Mouse (Mus musculus) C2C12 (cell line): ENCODE data around the gene Sgsm3. TPM values are rescaled to one million over a fixed set of nuclear protein-coding genes. Genes with fewer than 3 reads are reported as not detected.

Experiments
- H3K27me3 ChIP-seq: one replicate; pipeline ENCODE4 v1.6.1; 2011; ENCODE audit not compliant: control insufficient read depth, insufficient read depth, insufficient read length
- H3K36me3 ChIP-seq: one replicate; pipeline ENCODE4 v1.6.1; 2011; ENCODE audit not compliant: control insufficient read depth, insufficient read depth
- H3K4me3 ChIP-seq: one replicate; pipeline ENCODE4 v1.5.1; 2011; ENCODE audit warnings: mild to moderate bottlenecking, control low read depth; ENCODE audit not compliant: poor library complexity, insufficient read depth, severe bottlenecking
- H3K79me2 ChIP-seq: one replicate; pipeline ENCODE4 v1.6.1; 2011; ENCODE audit not compliant: control insufficient read depth, insufficient read depth
- H3K79me3 ChIP-seq: one replicate; pipeline ENCODE4 v1.6.1; 2011; ENCODE audit warnings: low read depth, control low read depth
- H3ac ChIP-seq: one replicate; pipeline ENCODE3; 2011; ENCODE audit warnings: low read depth; ENCODE audit not compliant: control insufficient read depth, insufficient read length
- CEBPB ChIP-seq: IDR thresholded peaks from one replicate; pipeline ENCODE4 v1.6.1; 2011; ENCODE audit warnings: low read depth, mild to moderate bottlenecking, control low read depth, moderate library complexity
- CTCF ChIP-seq: IDR thresholded peaks from one replicate; pipeline ENCODE4 v1.5.1; 2011; ENCODE audit not compliant: control insufficient read depth, insufficient read depth, insufficient read length
- FOSL1 ChIP-seq: IDR thresholded peaks from one replicate; pipeline ENCODE4 v1.8.0; 2011; ENCODE audit warnings: mild to moderate bottlenecking, low read length; ENCODE audit not compliant: poor library complexity, insufficient read depth, severe bottlenecking
- MAX ChIP-seq: IDR thresholded peaks from one replicate; pipeline ENCODE4 v1.6.1; 2011; ENCODE audit warnings: mild to moderate bottlenecking, control low read depth
- MYOD1 ChIP-seq: IDR thresholded peaks from one replicate; pipeline ENCODE4 v1.6.1; 2011; ENCODE audit warnings: low read depth; ENCODE audit not compliant: control insufficient read depth, insufficient read length
- MYOG ChIP-seq: IDR thresholded peaks from one replicate; pipeline ENCODE4 v1.6.1; 2011; ENCODE audit not compliant: control insufficient read depth, insufficient read length; ENCODE audit errors: extremely low read depth
- USF1 ChIP-seq: IDR thresholded peaks from one replicate; pipeline ENCODE4 v1.6.1; 2011; ENCODE audit warnings: low read depth, mild to moderate bottlenecking, control low read depth, moderate library complexity
- polyA plus RNA-seq: library from polyadenylated mRNA; unstranded; fragments of >200 nt; fragmentation: generic; extraction: Trizol; gene quantifications from one replicate; pipeline ENCODE4 v1.2.1, GENCODE M21; 2012; ENCODE audit warnings: missing spikeins

Sgsm3 gene
- polyA plus RNA-seq, 1 experiment: 27.0 TPM

DNA sequence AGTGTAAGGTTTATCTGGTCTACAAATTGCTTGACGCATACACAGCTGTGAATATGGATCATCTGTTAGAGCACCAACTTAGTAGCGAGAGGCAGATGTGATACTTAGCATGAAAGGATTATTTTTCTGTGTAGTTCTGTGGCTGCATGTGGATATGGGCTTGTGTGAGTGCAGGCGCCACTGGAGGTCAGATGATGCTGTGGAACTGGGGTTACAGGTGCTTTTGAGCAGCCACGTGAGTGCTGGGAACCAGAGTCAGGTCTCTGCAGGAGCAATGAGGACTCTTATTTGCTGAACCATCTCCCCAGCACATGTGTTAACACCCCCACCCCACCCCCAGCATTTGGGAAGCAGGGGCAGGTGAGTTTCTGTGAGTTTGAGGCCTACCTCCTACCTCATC, 28.1 kb upstream of the Sgsm3 start:
- Histone ChIP-seq H3K36me3 (peaks cover 37% of the 10 kb centered on the region), H3K79me2 (peaks cover 61% of the 10 kb centered on the region), H3K27me3 (no peaks in the 10 kb centered on the region), H3ac (peak overlapping the region; percentile 43), H3K4me3 (peak overlapping the region; percentile 94), H3K79me3 (peaks cover 35% of the 10 kb centered on the region)
- TF ChIP-seq FOSL1: no peak
- TF ChIP-seq MYOD1: no peak
- no peak for TF ChIP-seq CEBPB
- TF ChIP-seq USF1: no peak
- no peak for TF ChIP-seq MYOG
- no peak for TF ChIP-seq CTCF
- TF ChIP-seq MAX: no peak

DNA sequence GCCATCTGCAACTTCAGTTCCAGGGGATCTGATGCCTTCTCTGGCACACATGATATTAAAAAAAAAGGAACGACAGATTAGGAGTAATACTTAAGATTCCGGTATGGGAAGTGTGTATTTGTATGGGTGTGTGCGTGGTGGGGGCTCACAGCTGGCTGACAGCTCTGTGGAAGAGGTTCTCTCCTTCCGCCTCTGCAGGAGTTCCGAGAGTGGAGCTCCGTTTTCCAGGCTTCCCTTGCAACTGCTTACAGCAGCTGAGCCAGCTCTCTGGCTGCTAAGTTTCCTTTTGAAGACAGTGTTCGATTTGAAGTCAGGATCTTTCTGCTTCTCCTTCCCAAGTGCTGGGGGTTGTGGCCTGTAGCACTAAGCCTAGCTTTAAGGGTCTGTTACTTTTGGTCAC, 27.5 kb upstream of the Sgsm3 start:
- Histone ChIP-seq H3K27me3 (no peaks in the 10 kb centered on the region), H3K36me3 (peaks cover 44% of the 10 kb centered on the region), H3K79me3 (peaks cover 35% of the 10 kb centered on the region), H3K4me3 (no peak overlapping the region), H3K79me2 (peaks cover 67% of the 10 kb centered on the region), H3ac (no peak overlapping the region)
- no peak for TF ChIP-seq MYOG
- TF ChIP-seq USF1: no peak
- no peak for TF ChIP-seq CEBPB
- no peak for TF ChIP-seq FOSL1
- TF ChIP-seq CTCF: no peak
- TF ChIP-seq MAX: no peak
- no peak for TF ChIP-seq MYOD1

DNA sequence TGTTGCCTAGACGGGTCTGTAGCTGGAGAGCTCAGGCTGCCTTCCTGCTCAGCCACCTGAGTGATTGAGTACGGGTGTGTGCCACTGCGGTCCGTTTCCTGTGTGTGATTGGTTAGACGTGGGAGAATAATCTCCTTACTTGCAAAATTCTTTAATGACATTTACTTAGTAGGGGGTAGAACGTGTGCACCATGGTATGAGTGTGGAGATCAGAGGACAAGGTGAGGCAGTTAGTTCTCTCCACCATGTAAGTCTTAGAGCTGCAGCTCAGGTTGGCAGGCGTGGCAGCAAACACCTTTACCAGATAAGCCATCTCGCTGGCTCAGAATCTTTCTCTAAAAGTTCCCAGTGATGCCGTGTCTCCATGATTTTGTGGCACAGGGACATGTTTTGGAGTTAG, 23.6 kb upstream of the Sgsm3 start:
- Histone ChIP-seq H3ac (no peak overlapping the region), H3K36me3 (peaks cover 82% of the 10 kb centered on the region), H3K79me3 (peaks cover 33% of the 10 kb centered on the region), H3K4me3 (no peak overlapping the region), H3K27me3 (no peaks in the 10 kb centered on the region), H3K79me2 (peaks cover 85% of the 10 kb centered on the region)
- no peak for TF ChIP-seq CEBPB
- TF ChIP-seq MYOD1: no peak
- TF ChIP-seq CTCF: no peak
- TF ChIP-seq FOSL1: no peak
- TF ChIP-seq MAX: no peak
- no peak for TF ChIP-seq MYOG
- TF ChIP-seq USF1: no peak

DNA sequence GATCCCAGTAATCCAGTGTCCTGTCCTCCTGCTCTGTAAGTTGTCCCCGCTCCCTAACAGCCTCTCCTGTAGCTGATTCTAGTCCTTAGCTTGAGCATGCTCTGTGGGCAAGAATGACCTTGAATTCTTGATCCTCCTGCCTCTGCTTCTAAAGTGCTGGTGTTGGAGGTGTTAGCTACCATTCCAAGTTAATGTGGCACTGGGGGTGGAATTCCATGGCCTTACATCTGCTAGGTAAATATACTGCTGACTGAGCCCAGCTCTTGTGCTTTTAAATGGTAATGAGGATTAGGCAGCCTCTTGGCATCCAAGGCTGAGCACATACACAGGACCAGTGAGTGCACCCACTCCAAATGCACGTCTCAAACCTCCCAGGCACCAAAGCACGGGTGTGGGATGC, 22.7 kb upstream of the Sgsm3 start:
- Histone ChIP-seq H3K4me3 (no peak overlapping the region), H3K27me3 (no peaks in the 10 kb centered on the region), H3K36me3 (peaks cover 90% of the 10 kb centered on the region), H3K79me3 (peaks cover 24% of the 10 kb centered on the region), H3K79me2 (peaks cover 76% of the 10 kb centered on the region), H3ac (no peak overlapping the region)
- no peak for TF ChIP-seq FOSL1
- no peak for TF ChIP-seq CTCF
- TF ChIP-seq USF1: no peak
- TF ChIP-seq MYOD1: no peak
- TF ChIP-seq MYOG: no peak
- TF ChIP-seq CEBPB: no peak
- TF ChIP-seq MAX: no peak

DNA sequence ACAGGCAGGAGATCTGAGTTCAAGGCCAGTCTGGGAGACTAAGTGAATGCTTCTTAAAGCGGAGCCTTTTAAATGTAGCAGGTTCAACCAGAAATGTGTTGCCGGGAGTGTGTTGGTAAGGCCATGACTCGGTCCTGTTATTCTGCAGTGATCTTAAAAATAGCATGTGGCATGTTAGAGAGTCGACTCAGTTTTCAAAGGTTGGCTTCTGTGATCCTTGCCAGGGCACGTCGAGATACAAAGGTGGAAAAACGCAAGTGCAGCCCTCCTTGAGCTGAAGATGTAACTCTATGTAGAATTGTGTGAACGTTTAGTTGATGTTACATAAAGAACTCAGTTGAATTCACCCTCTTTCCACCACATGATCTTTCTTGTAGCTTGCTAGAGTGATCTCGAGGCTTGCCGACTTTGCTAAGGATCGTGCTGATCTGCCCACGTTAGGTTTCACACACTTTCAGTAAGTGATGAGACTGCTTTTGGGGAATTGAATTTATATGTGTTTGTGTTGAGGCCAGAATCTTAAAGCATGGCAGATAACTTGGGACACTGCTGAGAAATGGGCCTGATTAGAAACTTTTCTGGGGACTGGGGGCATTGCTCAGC, 21.6 kb upstream of the Sgsm3 start:
- Histone ChIP-seq H3K27me3 (no peaks in the 10 kb centered on the region), H3ac (no peak overlapping the region), H3K79me3 (peaks cover 13% of the 10 kb centered on the region), H3K36me3 (peaks cover 91% of the 10 kb centered on the region), H3K79me2 (peaks cover 65% of the 10 kb centered on the region), H3K4me3 (no peak overlapping the region)
- TF ChIP-seq USF1: no peak
- TF ChIP-seq CTCF: no peak

DNA sequence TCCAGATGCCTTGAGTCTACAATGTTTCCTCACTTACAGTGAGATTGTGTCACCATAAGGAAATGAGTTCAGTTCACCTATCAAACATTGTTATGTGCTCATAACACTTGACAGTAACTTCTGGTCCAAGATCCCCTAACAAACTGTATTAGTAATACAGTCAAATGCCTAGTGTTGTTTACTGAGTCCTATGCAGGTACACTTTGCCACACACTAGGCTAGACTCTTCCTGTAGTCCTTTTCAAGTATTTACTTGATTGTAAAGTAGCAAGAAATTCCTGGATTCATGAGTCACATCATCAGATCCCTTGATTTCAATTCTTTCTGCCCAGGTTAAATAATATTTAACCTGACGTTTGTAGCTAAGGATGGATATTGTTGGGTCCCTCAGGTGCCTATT, 8.2 kb upstream of the Sgsm3 start:
- TF ChIP-seq USF1 (no peak), MYOG (no peak), CTCF (no peak)
- Histone ChIP-seq H3K4me3 (no peak overlapping the region), H3K36me3 (peaks cover 57% of the 10 kb centered on the region), H3K79me2 (no peaks in the 10 kb centered on the region), H3K79me3 (no peaks in the 10 kb centered on the region), H3ac (no peak overlapping the region), H3K27me3 (no peaks in the 10 kb centered on the region)

DNA sequence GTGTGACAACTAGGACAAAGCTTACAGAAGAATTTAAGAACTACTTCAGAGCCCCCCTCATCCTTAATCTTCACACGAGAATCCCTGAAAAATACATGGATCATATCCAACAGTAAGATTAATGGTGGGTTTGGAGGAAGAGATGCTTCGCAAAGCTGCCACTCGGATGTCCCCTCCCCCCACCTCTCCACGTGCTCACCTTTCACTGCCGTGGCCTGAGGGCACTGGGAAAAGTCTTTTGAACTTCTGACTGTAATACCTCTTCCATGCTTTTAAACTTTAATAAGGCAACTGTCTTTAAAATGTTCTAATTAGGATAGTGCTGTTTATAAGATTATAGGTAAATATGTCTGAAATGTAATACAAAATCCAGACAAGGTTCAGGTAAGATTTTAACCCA, 3.3 kb upstream of the Sgsm3 start:
- Histone ChIP-seq H3ac (no peak overlapping the region), H3K79me2 (peaks cover 8% of the 10 kb centered on the region), H3K4me3 (no peak overlapping the region), H3K36me3 (peaks cover 13% of the 10 kb centered on the region), H3K79me3 (peaks cover 2% of the 10 kb centered on the region), H3K27me3 (no peaks in the 10 kb centered on the region)
- TF ChIP-seq CTCF (no peak), FOSL1 (no peak), MYOG (no peak), CEBPB (no peak), USF1 (no peak), MYOD1 (no peak), MAX (no peak)
